ENCODE assay signal across 11 mouse cellular contexts in the genomic region with DNA sequence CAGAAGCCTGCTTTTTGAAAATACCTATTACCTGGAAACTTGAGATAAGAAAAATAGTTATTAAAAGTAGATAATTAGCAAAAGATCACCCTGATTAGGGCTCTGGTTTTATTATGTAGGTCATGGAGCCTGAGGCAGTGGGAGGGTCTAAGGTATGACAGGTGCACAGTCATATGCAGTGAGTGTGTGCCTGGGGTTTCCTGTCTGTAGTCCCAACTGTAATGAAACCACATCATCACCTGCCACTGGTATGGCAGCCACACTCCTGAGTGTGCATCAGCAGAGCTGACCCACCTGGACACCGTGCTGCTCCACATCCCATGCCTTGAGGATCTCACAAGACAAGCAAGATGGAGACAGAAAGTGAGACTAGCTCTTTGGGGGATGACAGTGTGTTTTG. TPM values are rescaled to one million over a fixed set of nuclear protein-coding genes. Genes with fewer than 3 reads are reported as not detected.
A peak's percentile ranks its signal among the peaks of the same experiment; 100 is the strongest.
DNase-seq lines count a peak whose midpoint lies in the region; ATAC-seq lines count a peak whose summit lies in the region.
"Had no signal": no experiment of that assay in that cellular context is flagged by ENCODE, and none has a peak within 500 bp of the region (broad histone marks: within the 10 kb centered on the region; RNA-seq: fewer than 3 reads in every experiment).

A gene (plus strand): TSS at position 351 of the 400 bp plus-strand sequence.

- H3K9me3 ChIP-seq in midbrain, embryonic 14.5 days (ENCODE audit: control insufficient read depth, low read length) = no peaks in the 10 kb centered on the region
- H3K9me3 ChIP-seq in midbrain, embryonic 13.5 days = no peaks in the 10 kb centered on the region
- H3K9me3 ChIP-seq in hindbrain, embryonic 16.5 days (ENCODE audit: control insufficient read depth, low read length) = no peaks in the 10 kb centered on the region

- no peak for DNase-seq in gastrocnemius, postnatal 14 days
- no peak for DNase-seq in gastrocnemius, adult 18-20 months (ENCODE audit: low spot score)
- DNase-seq in midbrain, embryonic 14.5 days = no peak
- DNase-seq in thymus, postnatal 0 days (ENCODE audit: low spot score) = peak; percentile 3
- DNase-seq in kidney, postnatal 14 days = no peak
- DNase-seq in ovary, adult 18-20 months (ENCODE audit: low spot score) = no peak
- DNase-seq: liver, postnatal 0 days had no signal

- no peak within 1 kb of the TSS for H3K9ac ChIP-seq in midbrain, embryonic 14.5 days (replicated peaks; ENCODE audit: low read length)
- no peak within 1 kb of the TSS for H3K9ac ChIP-seq in midbrain, embryonic 13.5 days (replicated peaks)
- no peak within 1 kb of the TSS for H3K9ac ChIP-seq in hindbrain, embryonic 16.5 days (ENCODE audit: low read depth, low read length)
- H3K9ac ChIP-seq: heart, embryonic 13.5 days; liver, postnatal 0 days had no signal

- intact Hi-C loops in gastrocnemius, postnatal 14 days (cut with DNase I; ENCODE audit: low total_unique reads) = no loop called here

- ATAC-seq in midbrain, embryonic 14.5 days (ENCODE audit: low FRiP score, low TSS enrichment) = no peak
- ATAC-seq in midbrain, embryonic 13.5 days = no peak
- ATAC-seq in hindbrain, embryonic 16.5 days = no peak; the same call in 1 of the 2 replicates
- ATAC-seq: CD4-positive, CD25-positive, alpha-beta regulatory T cell, adult 4 months; liver, postnatal 0 days had no signal

- no peak within 1 kb of the TSS for H3K27ac ChIP-seq in midbrain, embryonic 14.5 days (replicated peaks; ENCODE audit: low read depth, low read length)
- no peak within 1 kb of the TSS for H3K27ac ChIP-seq in midbrain, embryonic 13.5 days
- H3K27ac ChIP-seq in hindbrain, embryonic 16.5 days (ENCODE audit: low read depth, low read length) = no peak within 1 kb of the TSS
- H3K27ac ChIP-seq: heart, embryonic 13.5 days had no signal

- no peaks in the 10 kb centered on the region for H3K4me1 ChIP-seq in midbrain, embryonic 14.5 days (ENCODE audit: control insufficient read depth, insufficient read depth, low read length)
- H3K4me1 ChIP-seq in midbrain, embryonic 13.5 days (replicated peaks) = no peaks in the 10 kb centered on the region
- no peaks in the 10 kb centered on the region for H3K4me1 ChIP-seq in hindbrain, embryonic 16.5 days (ENCODE audit: control insufficient read depth, insufficient read depth, low read depth, low read length)

- H3K4me2 ChIP-seq in midbrain, embryonic 14.5 days (ENCODE audit: low read length) = no peak within 1 kb of the TSS
- no peak within 1 kb of the TSS for H3K4me2 ChIP-seq in midbrain, embryonic 13.5 days (replicated peaks)
- H3K4me2 ChIP-seq in hindbrain, embryonic 16.5 days (ENCODE audit: low read length) = no peak within 1 kb of the TSS
- H3K4me2 ChIP-seq: heart, embryonic 13.5 days had no signal

- 97% methylated on average over 1 of the region's 1 CpGs for WGBS in midbrain, embryonic 14.5 days
- 96% methylated on average over 1 of the region's 1 CpGs for WGBS in midbrain, embryonic 13.5 days
- 88% methylated on average over 1 of the region's 1 CpGs for WGBS in hindbrain, embryonic 16.5 days

- no peaks in the 10 kb centered on the region for H3K36me3 ChIP-seq in midbrain, embryonic 14.5 days (ENCODE audit: control insufficient read depth, insufficient read depth, low read length)
- no peaks in the 10 kb centered on the region for H3K36me3 ChIP-seq in midbrain, embryonic 13.5 days
- no peaks in the 10 kb centered on the region for H3K36me3 ChIP-seq in hindbrain, embryonic 16.5 days (ENCODE audit: control insufficient read depth, insufficient read depth, low read length)
- H3K36me3 ChIP-seq: heart, embryonic 13.5 days had no signal

- no peaks in the 10 kb centered on the region for H3K27me3 ChIP-seq in midbrain, embryonic 14.5 days (ENCODE audit: control insufficient read depth, insufficient read depth, low read length)
- H3K27me3 ChIP-seq in midbrain, embryonic 13.5 days = no peaks in the 10 kb centered on the region
- no peaks in the 10 kb centered on the region for H3K27me3 ChIP-seq in hindbrain, embryonic 16.5 days (replicated peaks; ENCODE audit: control insufficient read depth, insufficient read depth, low read length)
- H3K27me3 ChIP-seq: heart, embryonic 13.5 days had no signal

- no peak within 1 kb of the TSS for H3K4me3 ChIP-seq in midbrain, embryonic 14.5 days (replicated peaks; ENCODE audit: low read depth, low read length)
- H3K4me3 ChIP-seq in midbrain, embryonic 13.5 days (replicated peaks) = no peak within 1 kb of the TSS
- no peak within 1 kb of the TSS for H3K4me3 ChIP-seq in hindbrain, embryonic 16.5 days (ENCODE audit: low read length)
- H3K4me3 ChIP-seq: heart, embryonic 13.5 days had no signal

RNA-seq across cellular contexts. Expression of the gene that starts here (rescaled TPM):
- 10 to 100 TPM; 12.7 to 13.8 TPM for total RNA-seq in gastrocnemius, postnatal 14 days (2021)
- 1 to 10 TPM; 6.0 to 6.5 TPM for total RNA-seq in gastrocnemius, adult 18-20 months (2021)
- 18.0 and 19.7 TPM in 2 replicates for polyA plus RNA-seq in midbrain, embryonic 14.5 days (2014; fragmentation: Nextera tagmentation; extraction: Ambion mirVana)
- 8.7 and 10.8 TPM in 2 replicates for polyA plus RNA-seq in midbrain, embryonic 13.5 days (2015; fragmentation: Nextera tagmentation; extraction: Ambion mirVana)
- polyA plus RNA-seq in hindbrain, embryonic 16.5 days (2015; fragmentation: Nextera tagmentation; extraction: Ambion mirVana) = 10.3 and 10.9 TPM in 2 replicates
- 1.3 and 1.4 TPM in 2 replicates for polyA plus RNA-seq in thymus, postnatal 0 days (2015; fragmentation: Nextera tagmentation; extraction: Ambion mirVana)
- polyA plus RNA-seq: CD4-positive, CD25-positive, alpha-beta regulatory T cell, adult 4 months had no signal
